Mouse (Mus musculus) midbrain, embryonic 14.5 days (tissue): Measurements from ENCODE around the gene Rasgef1a. TPM values are rescaled to one million over a fixed set of nuclear protein-coding genes. Genes with fewer than 3 reads are reported as not detected.

Experiments
- ATAC-seq: fragments of 200-750 bp; cut with Nextera tagmentation; 2 replicates; pipeline ENCODE4 v1.8.0; 2017; ENCODE audit warnings: moderate number of reproducible peaks, moderate library complexity; ENCODE audit not compliant: low FRiP score, low TSS enrichment
- DNase-seq: peaks from one replicate; pipeline ENCODE4 v3.0.0-alpha.2; 2015
- H3K27ac ChIP-seq: fragments of 300-500 bp; sonication (generic); replicated peaks from 2 replicates; pipeline ENCODE4 v1.5.1; 2014; ENCODE audit warnings: mild to moderate bottlenecking, low read depth, low read length, moderate library complexity
- H3K27me3 ChIP-seq: fragments of 300-500 bp; sonication (generic); 2 replicates; pipeline ENCODE4 v1.6.1; 2014; ENCODE audit warnings: low read length, control low read depth, mixed read lengths; ENCODE audit not compliant: control insufficient read depth, insufficient read depth
- H3K36me3 ChIP-seq: fragments of 300-500 bp; sonication (generic); 2 replicates; pipeline ENCODE4 v1.6.1; 2014; ENCODE audit warnings: low read length, control low read depth; ENCODE audit not compliant: control insufficient read depth, insufficient read depth
- H3K4me1 ChIP-seq: fragments of 300-500 bp; sonication (generic); 2 replicates; pipeline ENCODE4 v1.6.1; 2014; ENCODE audit warnings: mild to moderate bottlenecking, antibody characterized with exemption, low read length, control low read depth; ENCODE audit not compliant: control insufficient read depth, insufficient read depth
- H3K4me2 ChIP-seq: fragments of 300-500 bp; sonication (generic); 2 replicates; pipeline ENCODE4 v1.6.1; 2014; ENCODE audit warnings: mild to moderate bottlenecking, low read length, moderate library complexity
- H3K4me3 ChIP-seq: fragments of 300-500 bp; sonication (generic); replicated peaks from 2 replicates; pipeline ENCODE4 v1.5.1; 2014; ENCODE audit warnings: low read depth, low read length
- H3K9ac ChIP-seq: fragments of 300-500 bp; sonication (generic); replicated peaks from 2 replicates; pipeline ENCODE4 v1.6.1; 2014; ENCODE audit warnings: mild to moderate bottlenecking, low read length, moderate library complexity
- H3K9me3 ChIP-seq: fragments of 300-500 bp; sonication (generic); 2 replicates; pipeline ENCODE4 v1.6.1; 2016; ENCODE audit warnings: low read length, control low read depth, mixed read lengths; ENCODE audit not compliant: control insufficient read depth
- WGBS: fragments of 180-500 bp; shearing (Covaris S2); extraction: QIAGEN DNeasy Blood & Tissue Kit; methylation state at CpG from one replicate; pipeline ENCODE4 v1.1.7; 2014; 5-methylcytosine and 5-hydroxymethylcytosine counted together
- polyA plus RNA-seq: library from polyadenylated mRNA; unstranded; fragments of >200 nt; fragmentation: Nextera tagmentation; extraction: Ambion mirVana; gene quantifications from 2 replicates; pipeline ENCODE4 v1.2.1, GENCODE M21; 2014

The Rasgef1a gene
- polyA plus RNA-seq, 1 experiment from 2014 or later, result 2.1 TPM

DNA sequence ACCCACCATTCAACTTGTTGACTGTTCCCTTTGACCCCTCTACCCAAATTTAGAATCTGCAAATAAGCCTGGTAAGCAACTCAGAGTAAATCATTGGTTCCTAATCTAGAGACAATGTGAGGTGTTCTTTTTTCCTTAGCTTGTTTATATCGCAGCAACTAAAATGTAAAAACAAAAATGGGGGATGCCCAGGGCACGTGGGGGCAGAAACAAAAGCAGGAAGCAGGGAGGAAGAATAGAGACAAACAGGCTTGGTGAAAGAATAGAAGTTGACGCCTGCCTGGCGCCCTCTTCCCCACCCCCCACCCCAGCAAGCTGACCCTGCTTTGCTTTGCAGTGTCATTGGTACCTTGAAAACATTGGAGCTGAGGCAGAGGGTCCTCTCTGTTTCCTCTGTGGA lies 33.9 kb downstream of the Rasgef1a start:
- Histone ChIP-seq H3K27me3 (no peaks in the 10 kb centered on the region), H3K36me3 (no peaks in the 10 kb centered on the region), H3K4me3 (no peak overlapping the region), H3K27ac (no peak overlapping the region), H3K4me1 (no peaks in the 10 kb centered on the region), H3K9ac (no peak overlapping the region), H3K4me2 (no peak overlapping the region), H3K9me3 (no peaks in the 10 kb centered on the region)
- DNase-seq, result no peak
- no peak for ATAC-seq
- 58% methylated on average over 4 of the region's 4 CpGs for WGBS

DNA sequence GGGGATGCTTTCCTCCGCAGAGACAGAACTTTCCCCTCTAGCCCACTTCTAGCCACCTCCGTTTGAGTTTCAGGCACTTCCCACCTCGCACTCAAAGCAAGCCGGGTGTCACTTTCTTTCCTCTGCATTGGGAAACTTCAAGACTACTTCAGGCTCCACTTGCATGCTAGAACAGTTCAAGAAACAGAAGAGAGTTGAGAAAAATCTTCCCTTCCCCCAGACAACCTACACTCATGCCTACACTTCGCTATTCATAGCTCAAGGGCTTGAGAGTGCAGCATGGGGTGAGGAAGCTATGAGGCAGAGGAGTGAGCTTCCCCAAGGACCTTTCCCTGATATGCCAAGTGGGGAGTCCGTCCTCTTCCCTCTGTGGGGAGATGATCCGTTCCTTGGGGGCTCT lies 34.7 kb downstream of the Rasgef1a start:
- H3K9ac ChIP-seq, result no peak overlapping the region
- H3K27me3 ChIP-seq, result no peaks in the 10 kb centered on the region
- ATAC-seq (no peak), DNase-seq (no peak)
- H3K36me3 ChIP-seq, result no peaks in the 10 kb centered on the region
- H3K9me3 ChIP-seq, result no peaks in the 10 kb centered on the region
- no peak overlapping the region for H3K4me2 ChIP-seq
- WGBS, result 66% methylated on average over 7 of the region's 7 CpGs
- H3K4me1 ChIP-seq, result no peaks in the 10 kb centered on the region
- H3K4me3 ChIP-seq, result no peak overlapping the region
- no peak overlapping the region for H3K27ac ChIP-seq

DNA sequence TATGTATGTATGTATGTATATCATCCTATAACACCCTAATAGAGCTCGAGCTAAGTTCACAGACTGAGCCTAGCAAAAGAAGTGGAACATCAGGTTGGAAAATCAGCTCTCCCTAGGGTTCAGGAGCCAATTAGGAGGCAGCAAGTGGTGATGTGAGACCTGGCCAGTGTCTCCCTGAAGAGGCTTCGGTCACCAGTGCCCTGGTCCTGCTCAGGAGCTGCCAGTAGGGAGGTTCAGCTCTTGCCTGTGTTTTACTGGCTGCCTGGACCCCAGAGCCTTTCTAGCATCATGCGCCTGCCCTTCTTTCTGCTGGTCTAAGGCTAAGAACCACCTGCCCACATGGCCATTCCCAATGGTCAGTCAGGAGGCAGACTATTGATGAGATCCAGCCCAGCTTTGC lies 35.3 kb downstream of the Rasgef1a start:
- H3K4me1 ChIP-seq, result no peaks in the 10 kb centered on the region
- H3K4me2 ChIP-seq, result no peak overlapping the region
- no peak for DNase-seq
- WGBS, result 83% methylated on average over 3 of the region's 3 CpGs
- H3K9me3 ChIP-seq, result no peaks in the 10 kb centered on the region
- no peak overlapping the region for H3K27ac ChIP-seq
- no peaks in the 10 kb centered on the region for H3K27me3 ChIP-seq
- no peak overlapping the region for H3K9ac ChIP-seq
- H3K36me3 ChIP-seq, result no peaks in the 10 kb centered on the region
- ATAC-seq, result no peak
- H3K4me3 ChIP-seq, result no peak overlapping the region

DNA sequence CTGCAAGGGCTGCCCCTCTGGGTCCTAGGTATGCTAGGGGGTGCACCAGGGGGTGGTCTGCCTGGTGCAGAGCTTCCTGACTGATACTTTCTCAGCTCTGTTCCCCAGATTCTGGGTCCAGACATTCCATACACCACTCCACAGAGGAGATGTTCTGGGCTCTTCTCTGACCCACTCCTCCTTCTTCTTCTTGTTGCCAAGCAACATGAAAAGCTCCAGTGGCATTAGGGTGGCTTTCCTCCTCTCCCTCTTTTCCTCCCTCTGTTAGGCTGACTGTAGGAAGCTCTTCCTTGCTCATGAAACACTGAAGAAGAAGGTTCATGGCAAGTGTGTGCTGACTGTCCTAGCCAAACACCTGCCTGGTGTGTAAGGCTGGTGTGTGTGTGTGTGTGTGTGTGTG lies 35.7 kb downstream of the Rasgef1a start:
- Histone ChIP-seq H3K27me3 (no peaks in the 10 kb centered on the region), H3K9ac (no peak overlapping the region), H3K4me3 (no peak overlapping the region), H3K9me3 (no peaks in the 10 kb centered on the region), H3K4me2 (no peak overlapping the region), H3K4me1 (no peaks in the 10 kb centered on the region), H3K27ac (no peak overlapping the region), H3K36me3 (no peaks in the 10 kb centered on the region)
- DNase-seq (no peak), ATAC-seq (no peak)

DNA sequence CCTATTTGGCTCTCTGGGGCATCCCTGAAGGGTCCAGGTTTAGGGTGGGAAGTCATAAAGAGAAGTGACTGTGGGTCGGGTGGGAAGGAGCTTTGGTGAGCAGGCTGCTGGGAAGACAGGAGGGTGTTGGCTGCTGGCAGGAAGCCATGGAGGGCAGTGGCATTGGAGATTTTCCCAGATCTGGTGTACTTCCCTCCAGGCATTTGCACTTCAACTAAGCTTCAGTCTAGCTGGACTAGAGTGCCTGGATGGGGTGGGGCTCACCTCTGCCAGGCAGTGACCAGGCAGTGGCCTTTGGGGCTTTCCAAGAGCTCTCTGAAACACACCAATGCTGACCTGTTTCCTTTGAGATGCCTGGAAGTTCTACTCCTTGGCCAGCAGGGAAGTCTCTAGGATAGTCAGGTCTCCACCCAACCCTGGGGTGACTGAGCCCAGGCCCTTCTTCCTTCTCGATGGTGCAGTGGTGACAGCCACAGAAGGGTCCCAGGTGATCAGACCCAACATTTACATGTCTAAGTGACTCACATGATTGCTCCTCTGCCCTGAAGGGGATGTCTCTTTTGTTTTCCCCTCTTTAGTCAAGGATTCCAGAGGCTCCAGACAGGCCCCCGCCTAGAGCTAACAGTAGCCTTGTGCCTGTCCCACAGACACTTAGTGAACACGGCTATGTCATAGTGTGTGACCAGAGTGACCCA lies 36.7 kb downstream of the Rasgef1a start:
- no peaks in the 10 kb centered on the region for H3K36me3 ChIP-seq
- H3K4me2 ChIP-seq, result no peak overlapping the region
- 90% methylated on average over 4 of the region's 4 CpGs for WGBS
- no peak overlapping the region for H3K4me3 ChIP-seq
- H3K9ac ChIP-seq, result no peak overlapping the region
- no peaks in the 10 kb centered on the region for H3K27me3 ChIP-seq
- H3K9me3 ChIP-seq, result no peaks in the 10 kb centered on the region
- DNase-seq (no peak), ATAC-seq (no peak)
- no peak overlapping the region for H3K27ac ChIP-seq
- no peaks in the 10 kb centered on the region for H3K4me1 ChIP-seq

DNA sequence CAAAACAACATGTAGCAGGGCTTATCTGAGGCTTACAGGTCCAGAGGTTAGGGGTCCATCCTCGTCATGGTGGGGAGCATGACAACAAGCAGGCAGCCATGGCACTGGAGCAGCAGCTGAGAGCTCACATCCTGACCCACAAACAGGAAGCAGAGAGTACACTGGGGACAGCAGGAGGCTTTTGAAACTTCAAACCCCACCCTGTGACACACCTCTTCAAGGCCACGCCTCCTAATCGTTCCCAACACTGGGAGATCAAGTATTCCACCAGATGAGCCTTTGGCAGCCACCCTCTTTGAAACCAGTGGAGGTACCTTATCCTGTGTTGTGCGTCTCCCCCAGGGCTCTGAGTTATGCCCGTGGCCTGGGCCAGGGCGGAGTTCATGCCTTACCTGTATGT lies 38.5 kb downstream of the Rasgef1a start:
- Histone ChIP-seq H3K27ac (no peak overlapping the region), H3K9me3 (no peaks in the 10 kb centered on the region), H3K27me3 (no peaks in the 10 kb centered on the region), H3K36me3 (no peaks in the 10 kb centered on the region), H3K4me3 (no peak overlapping the region), H3K4me1 (no peaks in the 10 kb centered on the region), H3K9ac (no peak overlapping the region), H3K4me2 (no peak overlapping the region)
- WGBS, result 84% methylated on average over 6 of the region's 6 CpGs
- no peak for DNase-seq
- no peak for ATAC-seq

DNA sequence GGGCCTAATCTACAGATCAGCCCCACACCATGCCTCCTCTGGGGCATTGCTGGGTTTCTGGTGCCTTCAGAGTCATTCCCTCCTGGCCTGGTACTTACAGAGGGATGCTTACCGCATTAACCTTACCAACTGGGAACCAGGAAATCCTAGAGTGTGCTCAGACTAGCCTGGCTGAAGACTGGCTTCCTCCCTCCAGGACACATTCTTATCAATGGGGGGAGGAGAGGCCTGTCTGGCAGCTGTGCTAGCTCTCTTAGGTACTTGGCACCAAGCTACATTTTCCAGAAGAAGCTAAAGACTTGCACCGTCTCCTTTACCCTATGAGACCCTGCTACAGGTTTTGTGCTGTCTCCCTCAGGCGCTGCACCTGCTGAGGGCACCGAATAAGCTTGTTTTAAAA lies 40.2 kb downstream of the Rasgef1a start:
- Histone ChIP-seq H3K36me3 (no peaks in the 10 kb centered on the region), H3K9me3 (no peaks in the 10 kb centered on the region), H3K9ac (no peak overlapping the region), H3K27me3 (no peaks in the 10 kb centered on the region), H3K4me2 (no peak overlapping the region), H3K4me3 (no peak overlapping the region), H3K27ac (no peak overlapping the region), H3K4me1 (no peaks in the 10 kb centered on the region)
- ATAC-seq (no peak), DNase-seq (no peak)
- WGBS, result 88% methylated on average over 4 of the region's 4 CpGs

DNA sequence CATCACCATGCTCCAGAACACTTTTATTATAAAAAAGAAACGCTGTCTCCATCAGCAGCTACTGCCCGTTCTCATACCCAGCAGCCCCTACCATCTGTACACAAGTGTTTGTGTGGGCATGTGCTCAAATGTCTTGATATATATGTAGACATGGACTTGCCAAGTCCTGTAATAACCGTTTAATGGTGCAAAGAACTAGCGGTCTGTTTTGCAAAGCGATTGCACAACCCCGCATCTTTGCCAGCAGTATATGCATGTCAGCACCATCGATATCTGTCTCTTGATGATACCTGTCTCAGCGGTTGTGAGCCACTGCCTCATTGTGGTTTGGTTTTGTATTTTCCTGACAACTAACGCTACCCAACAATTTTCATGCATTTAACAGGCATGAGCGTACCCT lies 44.0 kb downstream of the Rasgef1a start:
- Histone ChIP-seq H3K27me3 (no peaks in the 10 kb centered on the region), H3K4me2 (no peak overlapping the region), H3K4me1 (no peaks in the 10 kb centered on the region), H3K9me3 (no peaks in the 10 kb centered on the region), H3K4me3 (no peak overlapping the region), H3K27ac (no peak overlapping the region), H3K36me3 (no peaks in the 10 kb centered on the region), H3K9ac (no peak overlapping the region)
- DNase-seq (no peak), ATAC-seq (no peak)
- 92% methylated on average over 10 of the region's 10 CpGs for WGBS

DNA sequence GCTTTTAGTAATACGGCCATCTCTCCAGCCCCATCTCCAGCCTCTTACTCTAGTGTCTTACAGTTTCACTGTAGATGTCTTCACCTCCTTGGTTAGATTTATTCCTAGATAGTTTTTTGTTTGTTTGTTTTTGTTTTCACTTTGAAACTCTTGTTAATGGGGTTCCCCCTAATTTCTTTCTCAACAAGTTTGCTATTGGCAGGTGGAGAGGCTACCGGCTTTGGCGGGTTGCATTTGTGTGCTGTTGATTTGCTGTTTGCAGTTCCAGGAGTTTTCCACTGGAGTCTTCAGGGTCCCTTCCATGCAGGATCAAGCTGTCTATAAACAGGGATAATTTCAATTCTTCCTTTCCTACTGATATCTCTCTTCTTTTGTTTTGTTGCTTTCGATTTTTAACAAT lies 50.0 kb downstream of the Rasgef1a start:
- no peaks in the 10 kb centered on the region for H3K36me3 ChIP-seq
- no peak overlapping the region for H3K27ac ChIP-seq
- DNase-seq (no peak), ATAC-seq (no peak)
- H3K9ac ChIP-seq, result no peak overlapping the region
- WGBS, result 93% methylated on average over 4 of the region's 4 CpGs
- no peaks in the 10 kb centered on the region for H3K9me3 ChIP-seq
- no peak overlapping the region for H3K4me2 ChIP-seq
- peaks cover 4% of the 10 kb centered on the region; the same call in 1 of the 2 replicates for H3K4me1 ChIP-seq
- no peak overlapping the region for H3K4me3 ChIP-seq
- no peaks in the 10 kb centered on the region for H3K27me3 ChIP-seq
